Comparison of ENCODE assay signal across 8 mouse cellular contexts in genomic region chr8:124898251-124898905, GRCm38 (mm10). TPM values are rescaled to one million over a fixed set of nuclear protein-coding genes. Genes with fewer than 3 reads are reported as not detected.
DNase-seq lines count a peak whose midpoint lies in the region; ATAC-seq and TF ChIP-seq lines count a peak whose summit lies in the region.

No protein-coding gene starts in this region.

- no peaks in the 10 kb centered on the region for H3K27me3 ChIP-seq in kidney, postnatal 0 days (ENCODE audit: insufficient read depth, low read length)

- WGBS in kidney, postnatal 0 days: 5% methylated on average over 29 of the region's 31 CpGs
- 2% methylated on average over 31 of the region's 31 CpGs for WGBS in bone marrow, adult 2 months

- H3K4me2 ChIP-seq in kidney, postnatal 0 days (ENCODE audit: low read length): peak overlapping the region; percentile 97

- H3K4me1 ChIP-seq in kidney, postnatal 0 days (replicated peaks; ENCODE audit: insufficient read depth, low read length): peaks cover 17% of the 10 kb centered on the region
- peaks cover 11% of the 10 kb centered on the region for H3K4me1 ChIP-seq in bone marrow, adult 2 months (ENCODE audit: control insufficient read depth, insufficient read depth, low read length)

- no peak for TF ChIP-seq POLR2A in bone marrow, adult 2 months (IDR thresholded peaks at IDR 0.05; ENCODE audit: borderline replicate concordance, control insufficient read depth, low read depth, low read length)

- H3K9ac ChIP-seq in kidney, postnatal 0 days (ENCODE audit: low read depth, low read length): peak overlapping the region; percentile 80

- peak; percentile 9 for DNase-seq in kidney, postnatal 0 days (ENCODE audit: low spot score)
- DNase-seq in kidney, adult 8-10 months: no peak
- DNase-seq in urinary bladder, postnatal 10 days (ENCODE audit: low spot score): no peak
- no peak for DNase-seq in thymus, postnatal 4 days
- no peak for DNase-seq in left cerebral cortex, adult 18-20 months (ENCODE audit: low spot score in 2 of 2)

- peak overlapping the region; percentile 83 for H3K27ac ChIP-seq in kidney, postnatal 0 days
- H3K27ac ChIP-seq in bone marrow, adult 2 months (ENCODE audit: control insufficient read depth, insufficient read depth, low read depth, low read length, poor library complexity): peak overlapping the region; percentile 96; the same call in 1 of the 2 replicates

- no peak for ATAC-seq in kidney, postnatal 0 days (replicated peaks; ENCODE audit: low FRiP score, low read depth)
- ATAC-seq in granulocyte monocyte progenitor cell, adult 5-6 weeks (replicated peaks; ENCODE audit: poor library complexity, severe bottlenecking): 0 out of 2 replicates have a peak, but pooled peaks have one; percentile 1
- peak; percentile 4 for ATAC-seq in megakaryocyte-erythroid progenitor cell, adult 5-6 weeks (replicated peaks; ENCODE audit: low FRiP score, low TSS enrichment, poor library complexity, severe bottlenecking)

- no peak for TF ChIP-seq CTCF in kidney, postnatal 0 days (IDR thresholded peaks at IDR 0.05; ENCODE audit: low read depth)
- TF ChIP-seq CTCF in bone marrow, adult 2 months (IDR thresholded peaks at IDR 0.05; ENCODE audit: control insufficient read depth, insufficient read depth, low read length): no peak

- peak overlapping the region; percentile 77 for H3K4me3 ChIP-seq in kidney, postnatal 0 days (replicated peaks; ENCODE audit: low read depth, low read length)
- H3K4me3 ChIP-seq in bone marrow, adult 2 months (replicated peaks; ENCODE audit: control insufficient read depth, low read depth, low read length): peak overlapping the region; percentile 96

- no peaks in the 10 kb centered on the region for H3K9me3 ChIP-seq in kidney, postnatal 0 days (replicated peaks; ENCODE audit: low read length)

- H3K36me3 ChIP-seq in kidney, postnatal 0 days (ENCODE audit: insufficient read depth, low read length): peaks cover 27% of the 10 kb centered on the region

RNA-seq across cellular contexts. Expression of gene Sprtn, which starts 0.7 kb away (rescaled TPM):
- 7.9 and 8.3 TPM in 2 replicates for polyA plus RNA-seq in kidney, postnatal 0 days (2015; fragmentation: Nextera tagmentation; extraction: Ambion mirVana)
- polyA plus RNA-seq in bone marrow, adult 2 months (2011; ENCODE audit: insufficient read depth, insufficient read length, low replicate concordance, missing spikeins): 11.8 and 13.8 TPM in 2 replicates
- total RNA-seq in granulocyte monocyte progenitor cell, adult 5-6 weeks (2014; fragmentation: Nextera tagmentation): 18.5 and 18.8 TPM in 2 replicates
- total RNA-seq in granulocyte monocyte progenitor cell, adult 5-6 weeks (2017): 20.9 and 21.8 TPM in 2 replicates
- total RNA-seq in megakaryocyte-erythroid progenitor cell, adult 5-6 weeks (2014; fragmentation: Nextera tagmentation): 21.6 and 29.3 TPM in 2 replicates
- 21.5 and 21.7 TPM in 2 replicates for total RNA-seq in megakaryocyte-erythroid progenitor cell, adult 5-6 weeks (2017)
- total RNA-seq in left cerebral cortex, adult 18-20 months (2021): 10 to 100 TPM; 13.0 to 13.5 TPM

RNA-seq across cellular contexts. Expression of gene Exoc8, which starts 0.9 kb away (rescaled TPM):
- polyA plus RNA-seq in kidney, postnatal 0 days (2015; fragmentation: Nextera tagmentation; extraction: Ambion mirVana): 5.6 and 6.1 TPM in 2 replicates
- 6.0 and 13.3 TPM in 2 replicates for polyA plus RNA-seq in bone marrow, adult 2 months (2011; ENCODE audit: insufficient read depth, insufficient read length, low replicate concordance, missing spikeins)
- 9.6 and 16.2 TPM in 2 replicates for total RNA-seq in granulocyte monocyte progenitor cell, adult 5-6 weeks (2014; fragmentation: Nextera tagmentation)
- total RNA-seq in granulocyte monocyte progenitor cell, adult 5-6 weeks (2017): 14.7 and 16.0 TPM in 2 replicates
- total RNA-seq in megakaryocyte-erythroid progenitor cell, adult 5-6 weeks (2014; fragmentation: Nextera tagmentation): 10.5 and 12.0 TPM in 2 replicates
- total RNA-seq in megakaryocyte-erythroid progenitor cell, adult 5-6 weeks (2017): 11.8 and 14.8 TPM in 2 replicates
- total RNA-seq in left cerebral cortex, adult 18-20 months (2021): 10 to 100 TPM; 33.4 to 34.2 TPM

RNA-seq across cellular contexts. Expression of gene 2810004N23Rik, which starts 35.5 kb away (rescaled TPM):
- polyA plus RNA-seq in kidney, postnatal 0 days (2015; fragmentation: Nextera tagmentation; extraction: Ambion mirVana): 33.3 and 36.6 TPM in 2 replicates
- polyA plus RNA-seq in bone marrow, adult 2 months (2011; ENCODE audit: insufficient read depth, insufficient read length, low replicate concordance, missing spikeins): 12.8 and 22.0 TPM in 2 replicates
- 46.8 and 49.8 TPM in 2 replicates for total RNA-seq in granulocyte monocyte progenitor cell, adult 5-6 weeks (2014; fragmentation: Nextera tagmentation)
- total RNA-seq in granulocyte monocyte progenitor cell, adult 5-6 weeks (2017): 65.8 and 75.4 TPM in 2 replicates
- total RNA-seq in megakaryocyte-erythroid progenitor cell, adult 5-6 weeks (2014; fragmentation: Nextera tagmentation): 55.2 and 62.5 TPM in 2 replicates
- 88.0 and 94.9 TPM in 2 replicates for total RNA-seq in megakaryocyte-erythroid progenitor cell, adult 5-6 weeks (2017)
- 10 to 100 TPM; 19.5 to 23.3 TPM for total RNA-seq in left cerebral cortex, adult 18-20 months (2021)

RNA-seq across cellular contexts. Expression of gene Gnpat, which starts 35.5 kb away (rescaled TPM):
- polyA plus RNA-seq in kidney, postnatal 0 days (2015; fragmentation: Nextera tagmentation; extraction: Ambion mirVana): 74.8 and 83.5 TPM in 2 replicates
- polyA plus RNA-seq in bone marrow, adult 2 months (2011; ENCODE audit: insufficient read depth, insufficient read length, low replicate concordance, missing spikeins): 32.3 and 41.2 TPM in 2 replicates
- 116 and 145 TPM in 2 replicates for total RNA-seq in granulocyte monocyte progenitor cell, adult 5-6 weeks (2014; fragmentation: Nextera tagmentation)
- 92.3 and 115 TPM in 2 replicates for total RNA-seq in granulocyte monocyte progenitor cell, adult 5-6 weeks (2017)
- 96.0 and 98.2 TPM in 2 replicates for total RNA-seq in megakaryocyte-erythroid progenitor cell, adult 5-6 weeks (2014; fragmentation: Nextera tagmentation)
- total RNA-seq in megakaryocyte-erythroid progenitor cell, adult 5-6 weeks (2017): 51.5 and 55.6 TPM in 2 replicates
- 10 to 100 TPM; 57.4 to 63.2 TPM for total RNA-seq in left cerebral cortex, adult 18-20 months (2021)

RNA-seq across cellular contexts. Expression of gene Egln1, which starts 50.7 kb away (rescaled TPM):
- polyA plus RNA-seq in kidney, postnatal 0 days (2015; fragmentation: Nextera tagmentation; extraction: Ambion mirVana): 9.4 and 9.5 TPM in 2 replicates
- polyA plus RNA-seq in bone marrow, adult 2 months (2011; ENCODE audit: insufficient read depth, insufficient read length, low replicate concordance, missing spikeins): 4.3 and 7.1 TPM in 2 replicates
- 24.1 and 24.6 TPM in 2 replicates for total RNA-seq in granulocyte monocyte progenitor cell, adult 5-6 weeks (2014; fragmentation: Nextera tagmentation)
- 16.3 and 23.5 TPM in 2 replicates for total RNA-seq in granulocyte monocyte progenitor cell, adult 5-6 weeks (2017)
- 12.8 and 16.6 TPM in 2 replicates for total RNA-seq in megakaryocyte-erythroid progenitor cell, adult 5-6 weeks (2014; fragmentation: Nextera tagmentation)
- total RNA-seq in megakaryocyte-erythroid progenitor cell, adult 5-6 weeks (2017): 11.7 and 13.6 TPM in 2 replicates
- total RNA-seq in left cerebral cortex, adult 18-20 months (2021): 10 to 100 TPM; 61.4 to 69.5 TPM
